Mouse (Mus musculus) intestine, embryonic 16.5 days (tissue): ENCODE data around the gene Arsg. TPM values are rescaled to one million over a fixed set of nuclear protein-coding genes. Genes with fewer than 3 reads are reported as not detected.

Experiments used
- ATAC-seq: fragments of 200-750 bp; cut with Nextera tagmentation; 2 replicates; pipeline ENCODE4 v1.8.0; 2017; ENCODE audit warnings: moderate TSS enrichment, moderate library complexity
- H3K27ac ChIP-seq: fragments of 300-500 bp; sonication (generic); 2 replicates; pipeline ENCODE4 v1.5.1; 2014; ENCODE audit warnings: mild to moderate bottlenecking, low read length
- H3K27me3 ChIP-seq: fragments of 300-500 bp; sonication (generic); replicated peaks from 2 replicates; pipeline ENCODE4 v1.6.1; 2014; ENCODE audit warnings: low read length, control low read depth, mixed read lengths; ENCODE audit not compliant: control insufficient read depth, insufficient read depth
- H3K36me3 ChIP-seq: fragments of 300-500 bp; sonication (generic); 2 replicates; pipeline ENCODE4 v1.6.1; 2014; ENCODE audit warnings: low read length, control low read depth; ENCODE audit not compliant: control insufficient read depth, insufficient read depth
- H3K4me1 ChIP-seq: fragments of 300-500 bp; sonication (generic); 2 replicates; pipeline ENCODE4 v1.6.1; 2014; ENCODE audit warnings: low read length, control low read depth, mixed read lengths; ENCODE audit not compliant: control insufficient read depth, insufficient read depth
- H3K4me2 ChIP-seq: fragments of 300-500 bp; sonication (generic); 2 replicates; pipeline ENCODE4 v1.6.1; 2014; ENCODE audit warnings: low read depth, low read length, control low read depth
- H3K4me3 ChIP-seq: fragments of 300-500 bp; sonication (generic); 2 replicates; pipeline ENCODE4 v1.5.1; 2014; ENCODE audit warnings: mild to moderate bottlenecking, low read length
- H3K9ac ChIP-seq: fragments of 300-500 bp; sonication (generic); 2 replicates; pipeline ENCODE4 v1.6.1; 2014; ENCODE audit warnings: low read depth, low read length
- H3K9me3 ChIP-seq: fragments of 300-500 bp; sonication (generic); 2 replicates; pipeline ENCODE4 v1.6.1; 2016; ENCODE audit warnings: low read length, control low read depth; ENCODE audit not compliant: control insufficient read depth
- WGBS: fragments of 180-500 bp; shearing (Covaris S2); extraction: QIAGEN DNeasy Blood & Tissue Kit; methylation state at CpG from one replicate; pipeline ENCODE4 v1.1.7; 2014; 5-methylcytosine and 5-hydroxymethylcytosine counted together
- polyA plus RNA-seq: library from polyadenylated mRNA; unstranded; fragments of >200 nt; fragmentation: Nextera tagmentation; extraction: Ambion mirVana; gene quantifications from 2 replicates; pipeline ENCODE4 v1.2.1, GENCODE M21; 2015

The Arsg gene
- polyA plus RNA-seq, 1 experiment from 2014 or later, result 3.1 TPM

DNA sequence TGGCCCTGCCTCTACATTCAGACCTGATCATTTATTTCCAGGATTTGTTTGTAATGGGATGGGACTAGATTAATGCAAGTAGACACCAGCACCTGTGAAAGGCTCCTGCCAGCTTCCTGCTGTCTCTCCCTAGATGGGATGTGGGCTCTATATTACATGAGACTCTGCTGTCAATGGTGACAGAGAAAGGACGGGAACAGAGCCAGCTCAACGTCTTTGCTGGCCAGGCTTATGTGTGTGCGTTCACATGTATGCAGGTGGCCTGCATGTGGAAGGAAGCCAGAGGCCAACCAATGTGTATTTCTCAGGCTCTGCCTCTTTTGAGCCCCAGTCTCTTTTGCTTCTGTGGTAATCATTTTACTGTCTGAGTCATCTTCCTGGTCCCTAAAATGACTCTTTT lies 105.4 kb downstream of the Arsg start:
- no peak overlapping the region for H3K27ac ChIP-seq
- no peak for ATAC-seq
- no peaks in the 10 kb centered on the region for H3K27me3 ChIP-seq
- peaks cover 7% of the 10 kb centered on the region; the same call in 1 of the 2 replicates for H3K4me1 ChIP-seq
- H3K36me3 ChIP-seq, result 0 out of 2 replicates have a peak, but pooled peaks cover 4% of the 10 kb centered on the region
- no peak overlapping the region for H3K4me2 ChIP-seq
- no peak overlapping the region for H3K9ac ChIP-seq
- no peak overlapping the region for H3K4me3 ChIP-seq
- WGBS, result 70% methylated on average over 3 of the region's 3 CpGs
- no peaks in the 10 kb centered on the region for H3K9me3 ChIP-seq

DNA sequence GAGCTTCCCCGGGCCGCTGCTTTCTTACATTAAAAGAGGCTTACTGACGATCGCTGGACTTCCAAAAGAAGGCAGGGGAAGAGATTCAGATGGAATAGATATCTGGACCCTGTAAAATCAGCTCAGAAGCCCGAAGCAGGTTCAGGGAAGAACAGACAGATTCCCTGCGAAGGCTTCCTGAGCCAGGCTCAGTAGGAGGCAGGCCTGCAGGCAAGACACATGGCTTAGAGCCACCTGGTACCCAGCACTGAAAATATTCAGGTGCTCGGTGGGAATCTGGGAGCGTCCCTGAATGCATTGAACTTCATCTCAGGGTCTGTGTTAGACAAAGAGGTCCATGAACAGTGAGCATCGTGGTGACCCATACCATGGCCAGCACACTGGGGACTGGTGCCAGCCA lies 106.8 kb downstream of the Arsg start:
- ATAC-seq, result no peak
- H3K36me3 ChIP-seq, result 0 out of 2 replicates have a peak, but pooled peaks cover 4% of the 10 kb centered on the region
- no peak overlapping the region for H3K4me2 ChIP-seq
- no peaks in the 10 kb centered on the region for H3K27me3 ChIP-seq
- no peak overlapping the region for H3K4me3 ChIP-seq
- peaks cover 7% of the 10 kb centered on the region; the same call in 1 of the 2 replicates for H3K4me1 ChIP-seq
- WGBS, result 92% methylated on average over 9 of the region's 9 CpGs
- H3K9me3 ChIP-seq, result no peaks in the 10 kb centered on the region
- no peak overlapping the region for H3K27ac ChIP-seq
- no peak overlapping the region for H3K9ac ChIP-seq

DNA sequence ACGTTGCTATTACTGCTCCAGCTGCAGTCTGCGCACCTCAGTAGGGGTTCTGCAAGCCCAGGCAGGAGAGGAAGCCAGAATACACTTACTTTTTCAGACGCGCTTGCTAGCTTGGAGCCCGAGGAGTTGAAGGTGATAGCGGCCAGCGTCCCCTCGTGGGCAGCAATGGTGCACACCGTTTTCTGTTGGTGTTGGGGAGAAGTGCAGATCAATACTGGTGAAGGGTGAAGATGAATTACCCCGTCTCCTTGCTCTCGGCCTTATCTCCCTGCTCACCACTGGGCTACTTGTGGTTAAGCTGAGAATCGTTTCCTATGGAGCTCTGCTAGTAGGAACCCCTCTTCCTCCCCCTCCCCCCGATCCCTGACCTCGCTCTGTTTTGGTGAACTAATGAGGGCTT lies 110.8 kb downstream of the Arsg start:
- H3K27me3 ChIP-seq, result no peaks in the 10 kb centered on the region
- no peaks in the 10 kb centered on the region for H3K4me1 ChIP-seq
- no peaks in the 10 kb centered on the region for H3K9me3 ChIP-seq
- H3K4me3 ChIP-seq, result no peak overlapping the region
- H3K27ac ChIP-seq, result no peak overlapping the region
- no peak for ATAC-seq
- no peak overlapping the region for H3K4me2 ChIP-seq
- WGBS, result 65% methylated on average over 14 of the region's 14 CpGs
- 0 out of 2 replicates have a peak, but pooled peaks cover 4% of the 10 kb centered on the region for H3K36me3 ChIP-seq
- no peak overlapping the region for H3K9ac ChIP-seq

DNA sequence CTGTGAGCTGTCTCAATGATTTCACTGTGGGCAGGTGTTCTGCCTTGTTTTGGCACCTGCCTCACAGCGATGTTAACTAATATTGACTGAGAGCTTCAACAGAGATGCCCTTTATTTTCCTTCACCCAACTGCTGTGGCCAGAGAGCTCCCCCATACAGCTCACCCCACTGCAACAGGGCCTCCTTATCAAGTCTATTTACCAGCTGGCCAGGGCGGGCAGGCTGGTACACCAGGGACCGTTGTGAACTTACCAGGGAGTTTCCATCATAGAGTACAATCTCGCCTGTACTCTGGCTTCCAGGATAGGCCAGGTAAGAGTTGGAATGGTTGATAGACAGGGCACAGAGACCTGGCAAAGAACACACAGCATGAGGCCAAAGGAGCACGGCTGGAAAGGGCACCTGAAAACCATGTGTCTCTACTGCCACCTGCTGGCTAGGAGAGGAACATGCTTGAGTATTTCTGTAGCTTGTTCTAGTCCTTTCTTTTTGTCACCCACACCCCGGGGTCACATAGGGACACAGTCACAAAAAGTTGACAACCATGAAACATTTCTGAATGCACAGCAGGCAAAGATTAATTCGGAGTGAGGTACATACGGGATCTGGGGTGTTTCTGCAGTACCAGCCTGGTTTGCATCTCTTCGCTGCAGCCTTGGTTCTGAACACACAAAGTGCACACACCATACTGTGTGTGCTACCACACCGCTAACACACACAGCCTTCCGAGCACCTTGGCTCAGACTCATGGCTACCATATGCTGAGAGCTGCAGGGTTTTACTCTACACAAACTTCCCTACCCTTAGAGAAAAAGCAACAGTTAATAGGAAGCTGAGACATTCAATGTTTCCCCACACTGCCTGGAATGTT lies 111.9 kb downstream of the Arsg start:
- no peak overlapping the region for H3K27ac ChIP-seq
- peak; percentile 11; the same call in 1 of the 2 replicates for ATAC-seq
- no peaks in the 10 kb centered on the region for H3K27me3 ChIP-seq
- H3K4me1 ChIP-seq, result no peaks in the 10 kb centered on the region
- 47% methylated on average over 11 of the region's 11 CpGs for WGBS
- peak overlapping the region; percentile 22; the same call in 1 of the 2 replicates for H3K9ac ChIP-seq
- H3K4me2 ChIP-seq, result no peak overlapping the region
- H3K9me3 ChIP-seq, result no peaks in the 10 kb centered on the region
- H3K36me3 ChIP-seq, result 0 out of 2 replicates have a peak, but pooled peaks cover 4% of the 10 kb centered on the region
- H3K4me3 ChIP-seq, result no peak overlapping the region

DNA sequence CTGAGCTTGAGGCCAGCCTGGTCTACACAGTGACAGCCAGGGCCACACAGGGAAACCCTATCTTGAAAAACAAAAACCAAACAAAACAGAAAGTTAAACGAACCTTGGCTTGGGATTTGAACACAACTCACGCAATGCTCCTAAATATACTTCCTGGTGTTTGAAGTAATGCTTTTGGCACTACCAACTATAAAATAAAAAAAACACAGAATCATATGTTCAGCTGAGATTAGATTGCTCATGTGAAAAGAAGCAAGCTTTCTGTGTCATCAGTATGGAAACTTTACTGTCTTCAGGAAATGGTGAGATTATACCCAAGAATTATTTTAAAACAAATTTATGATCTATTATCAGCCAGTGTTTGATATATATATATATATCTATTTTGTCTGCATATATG lies 113.2 kb downstream of the Arsg start:
- Histone ChIP-seq H3K27ac (no peak overlapping the region; the same call in 1 of the 2 replicates), H3K9me3 (no peaks in the 10 kb centered on the region), H3K4me3 (no peak overlapping the region), H3K4me2 (no peak overlapping the region), H3K36me3 (0 out of 2 replicates have a peak, but pooled peaks cover 4% of the 10 kb centered on the region), H3K9ac (no peak overlapping the region), H3K4me1 (no peaks in the 10 kb centered on the region), H3K27me3 (no peaks in the 10 kb centered on the region)
- ATAC-seq, result no peak
- WGBS, result 72% methylated on average over 2 of the region's 2 CpGs

DNA sequence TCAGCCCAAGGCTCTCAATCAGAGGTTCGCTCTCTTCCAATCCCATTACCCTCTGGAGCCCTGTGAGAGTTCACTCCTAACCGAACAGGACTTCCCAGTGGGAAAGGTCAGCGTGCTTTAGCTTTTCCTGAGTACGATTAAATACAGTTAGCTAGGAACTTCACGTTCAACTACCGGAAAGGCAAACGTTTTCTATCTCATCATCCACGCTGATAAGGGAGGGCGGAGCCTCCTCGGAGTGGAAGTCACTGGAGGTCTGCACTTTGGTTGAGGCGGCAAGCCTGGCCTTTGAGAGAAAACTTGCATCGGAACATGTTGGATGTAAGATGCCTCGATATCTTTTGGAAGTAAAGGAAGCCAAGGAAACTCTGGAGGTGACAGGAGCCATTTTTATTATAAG lies 113.8 kb downstream of the Arsg start:
- 42% methylated on average over 13 of the region's 13 CpGs for WGBS
- peak overlapping the region; percentile 45 for H3K4me2 ChIP-seq
- no peaks in the 10 kb centered on the region for H3K27me3 ChIP-seq
- no peaks in the 10 kb centered on the region for H3K9me3 ChIP-seq
- 0 out of 2 replicates have a peak, but pooled peaks cover 2% of the 10 kb centered on the region for H3K36me3 ChIP-seq
- H3K9ac ChIP-seq, result peak overlapping the region; percentile 23
- H3K27ac ChIP-seq, result peak overlapping the region; percentile 93
- peak; percentile 55 for ATAC-seq
- no peaks in the 10 kb centered on the region for H3K4me1 ChIP-seq
- H3K4me3 ChIP-seq, result no peak overlapping the region

DNA sequence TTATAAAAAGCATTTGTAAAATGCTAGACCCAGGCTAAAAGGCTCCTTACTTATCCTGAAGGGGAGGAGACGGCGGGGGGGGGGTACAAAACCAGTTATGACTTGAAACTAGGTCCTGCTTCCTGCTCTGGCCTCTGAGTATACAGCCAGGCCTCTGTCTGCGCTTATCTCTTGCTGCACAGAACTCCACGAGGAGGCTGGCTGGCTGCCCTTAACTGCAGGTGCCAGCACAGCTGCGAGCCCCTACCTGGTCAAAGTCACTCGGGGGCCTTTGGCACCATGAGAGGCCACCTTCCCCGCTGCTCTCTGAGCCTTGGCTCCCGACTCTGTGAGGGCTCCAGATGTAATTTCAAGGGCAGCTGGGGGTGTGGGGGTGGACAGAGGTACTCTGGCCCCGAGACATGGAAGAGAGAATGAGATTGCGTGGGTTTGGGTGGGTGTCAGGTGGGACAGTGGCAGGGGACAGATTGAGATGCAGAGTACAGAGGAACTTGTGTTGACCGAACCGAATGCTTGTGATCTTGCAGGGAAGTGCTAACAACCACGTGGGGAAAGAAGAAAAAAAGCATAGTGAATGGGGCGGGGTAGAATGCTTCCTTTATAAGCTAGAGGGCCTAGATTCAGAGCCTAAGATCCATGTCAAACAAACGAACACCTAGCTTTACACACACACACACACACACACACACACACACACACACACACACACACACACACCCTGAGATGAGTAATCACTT lies 114.6 kb downstream of the Arsg start:
- H3K27ac ChIP-seq, result peak overlapping the region; percentile 93
- H3K36me3 ChIP-seq, result no peaks in the 10 kb centered on the region
- H3K4me2 ChIP-seq, result peak overlapping the region; percentile 45
- no peaks in the 10 kb centered on the region for H3K9me3 ChIP-seq
- no peaks in the 10 kb centered on the region for H3K27me3 ChIP-seq
- peak overlapping the region; percentile 18; the same call in 1 of the 2 replicates for H3K4me3 ChIP-seq
- 44% methylated on average over 15 of the region's 15 CpGs for WGBS
- peak; percentile 97 for ATAC-seq
- peaks cover 3% of the 10 kb centered on the region; the same call in 1 of the 2 replicates for H3K4me1 ChIP-seq
- peak overlapping the region; percentile 61 for H3K9ac ChIP-seq

DNA sequence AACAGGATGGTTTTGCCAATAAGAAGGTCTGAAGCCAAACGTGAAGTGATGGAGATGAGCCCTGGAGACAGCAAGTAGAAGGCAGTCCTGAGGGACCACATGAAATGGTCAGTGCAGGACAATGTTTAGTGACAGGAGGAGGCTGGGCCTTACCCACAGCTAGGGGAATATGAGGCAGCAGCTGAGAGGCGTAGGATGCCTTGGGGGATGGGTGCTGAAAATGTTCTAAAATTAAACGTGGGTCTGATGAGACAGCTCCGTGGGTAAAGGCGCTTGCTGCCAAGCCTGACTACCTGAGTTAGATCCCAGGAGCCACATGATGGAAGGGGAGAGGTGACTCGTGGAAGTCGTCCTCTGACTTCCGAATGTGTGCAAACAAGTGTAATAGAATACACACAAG lies 116.8 kb downstream of the Arsg start:
- Histone ChIP-seq H3K36me3 (no peaks in the 10 kb centered on the region), H3K4me2 (no peak overlapping the region), H3K4me3 (no peak overlapping the region), H3K27ac (no peak overlapping the region), H3K27me3 (no peaks in the 10 kb centered on the region), H3K9ac (no peak overlapping the region), H3K4me1 (peaks cover 11% of the 10 kb centered on the region), H3K9me3 (no peaks in the 10 kb centered on the region)
- no peak for ATAC-seq
- 80% methylated on average over 8 of the region's 8 CpGs for WGBS

DNA sequence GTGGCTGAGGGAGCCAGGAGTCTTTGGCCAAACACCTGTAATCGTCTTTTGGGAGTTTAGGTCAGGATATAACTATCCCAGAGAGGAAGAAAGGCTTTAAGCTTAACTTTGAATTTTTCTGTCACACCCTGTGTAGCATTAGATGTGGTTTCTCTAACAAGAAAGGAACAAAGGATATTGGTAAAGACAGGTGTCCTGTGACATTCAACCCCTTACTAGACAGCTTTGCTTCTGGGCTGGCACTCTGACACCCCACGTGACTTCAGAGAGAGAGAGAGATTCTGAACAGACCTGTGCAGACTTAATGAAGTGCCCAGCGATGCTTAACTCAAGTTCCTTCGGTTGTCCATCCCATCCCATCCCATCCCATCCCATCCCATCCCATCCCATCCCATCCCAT lies 118.3 kb downstream of the Arsg start:
- H3K27me3 ChIP-seq, result no peaks in the 10 kb centered on the region
- no peak overlapping the region for H3K9ac ChIP-seq
- H3K4me1 ChIP-seq, result peaks cover 11% of the 10 kb centered on the region
- H3K27ac ChIP-seq, result no peak overlapping the region
- no peak for ATAC-seq
- no peak overlapping the region for H3K4me2 ChIP-seq
- no peak overlapping the region for H3K4me3 ChIP-seq
- H3K9me3 ChIP-seq, result no peaks in the 10 kb centered on the region
- 87% methylated on average over 4 of the region's 4 CpGs for WGBS
- no peaks in the 10 kb centered on the region for H3K36me3 ChIP-seq
